Mouse (Mus musculus): ENCODE results near the gene Mgmt. TPM values are rescaled to one million over a fixed set of nuclear protein-coding genes. Genes with fewer than 3 reads are reported as not detected.

The Mgmt gene
- polyA plus RNA-seq, 1 experiment from 2014 or later, result 6.1 TPM

DNA sequence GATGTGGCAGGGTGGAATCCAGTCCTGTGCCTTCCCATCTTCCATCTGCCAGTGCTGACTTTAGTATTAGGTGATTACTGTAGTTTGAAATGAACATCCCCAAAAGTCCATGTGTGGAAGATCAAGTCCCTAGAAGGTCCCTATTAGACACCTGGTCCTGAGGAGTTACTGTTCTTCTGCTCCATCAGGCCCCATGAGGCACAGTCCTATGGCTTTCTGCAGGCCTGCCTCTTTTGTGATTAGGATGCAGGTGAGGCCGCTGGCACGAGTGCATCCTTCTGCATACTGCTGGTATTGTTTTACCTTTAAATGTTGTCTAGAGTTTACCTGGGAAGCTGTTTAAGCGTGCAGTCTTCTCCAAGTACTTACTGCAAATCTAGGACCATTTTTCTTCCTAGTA, 21.6 kb downstream of the Mgmt start:
- WGBS, result 83% methylated on average over 3 of the region's 3 CpGs
- no peak for ATAC-seq (ENCODE audit: insufficient number of reproducible peaks, low FRiP score, low TSS enrichment, low read depth)
- no peak overlapping the region for H3K4me2 ChIP-seq

DNA sequence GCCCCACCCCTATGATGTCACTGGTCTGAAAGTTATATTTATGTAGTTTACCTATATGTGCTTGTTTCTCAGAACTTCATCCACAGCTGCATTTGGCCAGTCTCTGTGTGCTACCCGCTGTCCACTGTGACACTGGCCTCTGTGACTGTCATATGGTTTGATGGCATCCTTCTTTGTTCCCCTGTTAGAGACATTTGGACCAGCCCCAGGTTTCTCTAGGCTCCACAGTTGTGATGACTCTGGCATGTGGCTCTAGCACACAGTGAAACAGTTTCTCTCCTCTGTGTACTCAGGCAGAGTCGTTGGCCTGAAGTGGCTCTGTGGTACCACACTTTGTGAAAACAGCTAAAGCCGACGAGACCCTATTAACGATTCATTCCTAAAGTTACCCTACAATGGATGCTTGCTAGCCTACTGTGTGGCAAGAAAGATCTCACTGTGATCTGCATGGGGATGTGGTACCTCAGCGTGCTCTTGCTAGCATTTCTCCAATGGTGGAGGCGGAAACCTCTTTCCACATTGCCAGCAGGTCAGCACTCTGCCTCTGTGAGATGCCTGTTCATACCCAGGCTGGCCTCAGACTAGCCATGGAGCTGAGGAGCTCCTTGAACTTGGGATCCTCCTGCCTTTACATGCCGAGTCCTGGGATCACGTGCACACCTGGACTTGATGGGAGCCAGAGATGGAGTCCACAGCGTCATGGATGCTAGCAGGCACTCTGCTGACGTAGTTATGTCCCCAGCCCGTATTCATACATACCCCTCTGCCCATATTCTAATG, 26.8 kb downstream of the Mgmt start:
- H3K27me3 ChIP-seq, result no peaks in the 10 kb centered on the region
- WGBS, result 81% methylated on average over 12 of the region's 12 CpGs

More for the DNA sequence above, 21.6 kb downstream of the Mgmt start:
- H3K27ac ChIP-seq, result no peak overlapping the region
- H3K4me1 ChIP-seq, result peaks cover 13% of the 10 kb centered on the region
- no peak overlapping the region for H3K9ac ChIP-seq
- H3K9me3 ChIP-seq, result no peaks in the 10 kb centered on the region
- no peaks in the 10 kb centered on the region for H3K27me3 ChIP-seq
- no peak overlapping the region for H3K4me3 ChIP-seq
- no peaks in the 10 kb centered on the region for H3K36me3 ChIP-seq

DNA sequence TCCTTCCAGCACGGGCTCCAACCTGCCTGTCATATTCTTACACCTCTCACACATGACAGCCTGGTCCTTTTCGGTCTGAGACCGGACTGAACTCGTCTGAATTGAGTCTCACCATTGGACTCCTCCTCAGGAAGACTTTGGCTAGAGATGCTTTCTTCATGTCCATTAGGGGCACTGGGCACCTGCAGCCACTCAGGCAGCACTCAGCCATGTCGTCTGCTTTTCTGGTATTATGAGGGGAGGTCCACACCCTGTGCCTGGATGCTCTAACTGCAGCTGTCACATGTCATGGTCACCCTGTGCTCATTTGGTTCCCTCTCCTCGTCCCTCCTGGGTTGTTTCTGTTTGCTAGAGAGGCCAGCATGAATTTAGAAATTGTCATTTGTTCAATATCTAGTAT, 27.8 kb downstream of the Mgmt start:
- no peak for ATAC-seq (ENCODE audit: insufficient number of reproducible peaks, low FRiP score, low TSS enrichment, low read depth)
- no peak overlapping the region for H3K4me2 ChIP-seq
- H3K27ac ChIP-seq, result 0 out of 2 replicates have a peak overlapping the region, but pooled peaks have one; percentile 33
- peaks cover 30% of the 10 kb centered on the region for H3K4me1 ChIP-seq
- no peak overlapping the region for H3K4me3 ChIP-seq
- no peak overlapping the region for H3K9ac ChIP-seq
- no peaks in the 10 kb centered on the region for H3K27me3 ChIP-seq
- no peaks in the 10 kb centered on the region for H3K36me3 ChIP-seq
- no peaks in the 10 kb centered on the region for H3K9me3 ChIP-seq
- 59% methylated on average over 6 of the region's 6 CpGs for WGBS

More for the DNA sequence above, 26.8 kb downstream of the Mgmt start:
- Histone ChIP-seq H3K36me3 (no peaks in the 10 kb centered on the region), H3K9ac (no peak overlapping the region), H3K4me1 (peaks cover 28% of the 10 kb centered on the region), H3K9me3 (no peaks in the 10 kb centered on the region), H3K4me2 (no peak overlapping the region), H3K4me3 (no peak overlapping the region), H3K27ac (peak overlapping the region; percentile 54)
- ATAC-seq (ENCODE audit: insufficient number of reproducible peaks, low FRiP score, low TSS enrichment, low read depth), result no peak

DNA sequence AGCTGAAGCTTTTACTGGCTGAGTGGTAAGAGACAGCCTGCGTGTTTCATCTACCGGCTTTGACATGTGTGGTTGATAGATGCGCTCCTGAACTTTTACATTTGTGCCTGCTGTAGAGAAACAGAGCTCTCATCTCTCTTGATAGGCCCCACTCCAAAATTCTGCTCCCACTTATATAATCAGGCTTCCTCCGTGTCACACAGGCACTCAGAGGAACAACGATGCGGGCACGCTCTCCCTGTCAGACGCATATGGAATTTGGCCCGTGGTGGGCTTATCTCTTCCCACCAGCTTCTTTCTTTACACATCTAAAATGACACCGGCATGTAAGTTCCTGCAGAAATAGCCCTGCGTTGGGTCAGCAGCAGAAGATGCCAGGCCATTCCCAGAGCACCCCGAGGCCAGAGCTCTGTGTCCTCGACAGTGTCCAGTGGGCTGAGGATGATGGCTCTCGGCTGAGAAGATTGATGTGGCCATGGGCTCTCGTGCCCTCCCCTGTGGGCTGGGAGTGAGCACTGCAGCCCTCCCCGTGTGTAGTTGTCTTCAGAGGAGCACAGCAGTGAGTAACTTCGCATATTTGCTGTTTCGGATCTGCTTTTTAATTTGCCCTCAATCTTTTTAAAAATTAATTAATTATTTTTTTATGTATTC, 30.3 kb downstream of the Mgmt start:
- no peak for ATAC-seq (ENCODE audit: insufficient number of reproducible peaks, low FRiP score, low TSS enrichment, low read depth)
- no peak overlapping the region for H3K4me3 ChIP-seq
- H3K9ac ChIP-seq, result no peak overlapping the region

DNA sequence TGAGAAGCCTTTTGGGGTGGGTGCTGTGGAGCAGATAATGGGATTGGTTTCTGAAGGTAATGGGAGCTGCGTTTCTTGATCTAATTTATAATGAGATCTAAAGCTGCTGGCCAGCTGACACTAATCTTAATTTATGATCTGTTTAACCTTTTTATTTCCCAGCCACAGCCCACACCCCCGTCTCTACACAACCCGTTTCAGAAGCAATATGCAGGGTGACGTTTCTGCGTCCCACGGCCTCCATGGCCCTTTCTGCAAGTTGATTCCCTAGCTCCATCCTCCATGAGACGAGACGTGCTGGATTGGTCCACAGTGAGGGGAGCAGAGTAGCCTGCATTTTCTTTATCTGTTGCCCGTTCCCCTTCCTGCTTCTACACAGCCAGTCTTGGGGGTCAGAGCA, 31.8 kb downstream of the Mgmt start:
- Histone ChIP-seq H3K4me2 (no peak overlapping the region), H3K36me3 (no peaks in the 10 kb centered on the region), H3K9ac (no peak overlapping the region), H3K9me3 (no peaks in the 10 kb centered on the region), H3K27ac (no peak overlapping the region), H3K4me1 (peaks cover 26% of the 10 kb centered on the region), H3K4me3 (no peak overlapping the region), H3K27me3 (no peaks in the 10 kb centered on the region)
- no peak for ATAC-seq (ENCODE audit: insufficient number of reproducible peaks, low FRiP score, low TSS enrichment, low read depth)
- WGBS, result 43% methylated on average over 9 of the region's 9 CpGs

More for the DNA sequence above, 30.3 kb downstream of the Mgmt start:
- WGBS, result 63% methylated on average over 18 of the region's 18 CpGs
- Histone ChIP-seq H3K4me2 (no peak overlapping the region), H3K9me3 (no peaks in the 10 kb centered on the region), H3K27ac (no peak overlapping the region), H3K36me3 (no peaks in the 10 kb centered on the region), H3K27me3 (no peaks in the 10 kb centered on the region), H3K4me1 (peaks cover 30% of the 10 kb centered on the region)

DNA sequence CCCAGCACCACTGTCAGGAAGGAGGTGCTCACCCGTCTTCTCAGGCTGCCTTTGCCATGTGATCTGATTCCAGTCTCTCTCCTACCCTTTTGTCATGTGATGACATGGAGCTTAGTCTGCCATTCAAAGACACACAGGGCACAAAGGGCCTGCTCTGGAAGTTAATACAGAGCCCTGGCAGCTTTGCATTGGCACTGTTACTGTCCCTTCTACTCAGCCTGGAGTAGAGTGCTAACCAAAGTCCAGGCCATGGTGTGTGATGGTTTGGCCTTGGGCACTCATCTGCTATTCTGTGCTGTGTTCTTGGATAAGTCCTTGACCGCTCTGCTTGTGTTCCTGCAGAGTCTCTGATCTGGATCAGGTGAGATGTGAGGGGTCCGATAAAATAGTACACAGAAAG, 36.0 kb downstream of the Mgmt start:
- Histone ChIP-seq H3K9me3 (no peaks in the 10 kb centered on the region), H3K27ac (no peak overlapping the region), H3K9ac (no peak overlapping the region), H3K4me3 (no peak overlapping the region), H3K4me1 (peaks cover 8% of the 10 kb centered on the region), H3K27me3 (no peaks in the 10 kb centered on the region), H3K36me3 (no peaks in the 10 kb centered on the region), H3K4me2 (no peak overlapping the region)
- ATAC-seq (ENCODE audit: insufficient number of reproducible peaks, low FRiP score, low TSS enrichment, low read depth), result no peak
- WGBS, result 79% methylated on average over 3 of the region's 3 CpGs

DNA sequence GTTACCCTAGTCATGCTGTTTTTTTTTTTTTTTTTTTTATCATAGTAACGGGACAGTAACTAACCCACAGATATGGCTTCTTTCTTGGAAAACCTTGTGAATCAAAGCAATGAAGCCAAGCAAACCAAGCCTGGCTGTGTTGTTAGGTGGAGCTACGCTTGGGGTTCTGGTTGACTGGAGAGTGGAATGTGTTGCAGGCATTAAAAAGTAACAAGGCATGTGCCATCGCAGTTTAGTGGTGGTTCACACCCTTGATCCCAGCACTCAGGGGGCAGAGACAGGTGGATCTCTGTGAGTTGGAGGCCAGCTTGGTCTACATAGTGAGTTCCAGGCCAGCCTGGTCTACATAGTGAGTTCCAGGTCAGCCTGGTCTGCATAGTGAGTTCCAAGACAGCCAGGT, 39.0 kb downstream of the Mgmt start:
- H3K4me2 ChIP-seq, result no peak overlapping the region
- H3K27ac ChIP-seq, result no peak overlapping the region
- no peak for ATAC-seq (ENCODE audit: insufficient number of reproducible peaks, low FRiP score, low TSS enrichment, low read depth)
- H3K4me1 ChIP-seq, result no peaks in the 10 kb centered on the region
- H3K27me3 ChIP-seq, result no peaks in the 10 kb centered on the region
- no peak overlapping the region for H3K4me3 ChIP-seq
- 83% methylated on average over 3 of the region's 3 CpGs for WGBS
- no peak overlapping the region for H3K9ac ChIP-seq
- no peaks in the 10 kb centered on the region for H3K36me3 ChIP-seq
- no peaks in the 10 kb centered on the region for H3K9me3 ChIP-seq

DNA sequence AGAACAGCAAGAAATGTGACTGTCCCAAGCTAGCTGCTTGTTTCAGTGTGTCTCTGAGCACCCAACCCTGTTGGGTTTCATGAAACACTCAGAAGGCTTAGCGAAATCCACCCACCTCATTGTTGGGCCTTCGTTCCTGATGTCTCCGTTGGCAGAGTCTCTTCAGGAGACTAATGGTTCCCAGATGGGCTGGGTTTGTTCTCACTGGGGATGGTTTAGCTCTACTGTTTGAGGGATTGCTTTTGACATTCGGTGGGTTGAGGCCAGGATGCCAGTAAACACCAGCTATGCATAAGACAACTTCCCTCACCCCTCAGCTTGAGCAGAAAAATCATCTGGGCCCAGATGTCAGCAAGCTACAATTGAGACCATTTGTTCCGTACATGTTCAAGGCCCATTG, 39.9 kb downstream of the Mgmt start:
- no peaks in the 10 kb centered on the region for H3K27me3 ChIP-seq
- no peak overlapping the region for H3K4me2 ChIP-seq
- H3K4me1 ChIP-seq, result no peaks in the 10 kb centered on the region
- 57% methylated on average over 5 of the region's 5 CpGs for WGBS
- H3K9me3 ChIP-seq, result no peaks in the 10 kb centered on the region
- H3K4me3 ChIP-seq, result no peak overlapping the region
- no peak overlapping the region for H3K27ac ChIP-seq
- no peaks in the 10 kb centered on the region for H3K36me3 ChIP-seq
- H3K9ac ChIP-seq, result no peak overlapping the region
- ATAC-seq (ENCODE audit: insufficient number of reproducible peaks, low FRiP score, low TSS enrichment, low read depth), result no peak

DNA sequence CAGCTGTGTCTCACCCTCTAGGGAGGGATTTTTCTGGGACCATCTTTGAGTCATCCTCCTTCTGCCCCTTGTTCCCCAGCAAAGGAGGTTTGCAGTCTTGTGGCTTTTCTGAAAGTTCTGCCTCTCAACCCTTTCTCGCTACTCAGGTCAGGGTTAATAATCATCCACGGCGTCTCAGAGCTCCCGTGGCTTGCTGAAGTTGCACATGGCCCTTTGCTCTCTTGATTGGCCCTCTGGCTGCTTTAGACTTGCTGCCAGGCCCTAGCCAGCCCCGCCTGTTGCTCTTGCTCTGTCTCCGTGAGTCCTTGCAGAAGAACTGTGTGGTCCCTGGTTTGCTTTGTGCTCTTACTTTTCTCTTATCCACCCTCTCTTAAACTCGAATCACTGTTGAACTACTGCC, 40.4 kb downstream of the Mgmt start:
- no peak overlapping the region for H3K9ac ChIP-seq
- ATAC-seq (ENCODE audit: insufficient number of reproducible peaks, low FRiP score, low TSS enrichment, low read depth), result no peak
- H3K4me2 ChIP-seq, result no peak overlapping the region
- H3K4me3 ChIP-seq, result no peak overlapping the region
- no peak overlapping the region for H3K27ac ChIP-seq
- no peaks in the 10 kb centered on the region for H3K4me1 ChIP-seq
- no peaks in the 10 kb centered on the region for H3K9me3 ChIP-seq
- H3K36me3 ChIP-seq, result no peaks in the 10 kb centered on the region
- H3K27me3 ChIP-seq, result no peaks in the 10 kb centered on the region
- 71% methylated on average over 7 of the region's 7 CpGs for WGBS

DNA sequence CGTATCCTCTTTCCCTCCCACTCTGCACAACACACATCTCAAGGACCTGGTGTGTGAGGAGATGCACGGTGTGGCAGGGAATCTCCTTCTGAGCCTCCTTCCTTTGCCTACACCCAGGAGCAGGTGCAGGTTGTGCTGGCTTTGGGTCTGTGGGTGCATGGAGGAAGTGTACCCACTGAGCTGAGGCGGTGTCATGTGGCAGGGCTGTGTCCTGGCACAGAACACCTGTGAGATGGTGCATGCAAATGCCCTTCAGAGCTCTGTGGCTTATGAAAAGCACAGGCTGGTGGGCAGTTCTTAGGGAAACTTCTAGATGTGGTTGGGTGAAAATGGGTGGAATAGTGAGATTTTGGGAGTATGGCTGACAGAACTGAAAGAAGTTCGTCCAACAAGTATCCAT, 44.0 kb downstream of the Mgmt start:
- no peak overlapping the region for H3K4me2 ChIP-seq
- H3K9me3 ChIP-seq, result no peaks in the 10 kb centered on the region
- H3K9ac ChIP-seq, result no peak overlapping the region
- WGBS, result 86% methylated on average over 4 of the region's 4 CpGs
- H3K4me1 ChIP-seq, result no peaks in the 10 kb centered on the region
- H3K36me3 ChIP-seq, result no peaks in the 10 kb centered on the region
- no peak for ATAC-seq (ENCODE audit: insufficient number of reproducible peaks, low FRiP score, low TSS enrichment, low read depth)
- no peak overlapping the region for H3K27ac ChIP-seq
- no peaks in the 10 kb centered on the region for H3K27me3 ChIP-seq
- H3K4me3 ChIP-seq, result no peak overlapping the region

DNA sequence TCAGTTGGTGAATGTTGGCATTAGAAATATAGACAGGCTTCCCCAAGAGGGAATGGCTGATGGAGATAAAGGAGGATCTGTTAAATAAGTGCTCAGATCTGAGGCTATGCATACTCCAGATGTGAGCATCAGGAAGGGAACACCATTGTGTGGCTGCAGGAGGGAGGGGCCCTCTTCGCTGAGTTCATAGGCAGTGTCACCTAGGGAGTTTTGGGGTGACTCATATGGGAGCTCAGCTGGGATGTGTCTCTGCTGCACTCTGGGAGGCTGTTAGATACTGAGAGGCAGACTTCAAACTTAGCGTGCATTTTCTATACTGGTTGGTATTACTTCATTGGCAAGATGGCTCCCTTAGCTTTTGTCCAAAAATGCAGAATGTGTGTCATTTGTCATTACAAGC, 48.0 kb downstream of the Mgmt start:
- 0 out of 2 replicates have a peak, but pooled peaks cover 4% of the 10 kb centered on the region for H3K4me1 ChIP-seq
- no peaks in the 10 kb centered on the region for H3K27me3 ChIP-seq
- H3K9me3 ChIP-seq, result no peaks in the 10 kb centered on the region
- 79% methylated on average over 2 of the region's 2 CpGs for WGBS
- H3K4me3 ChIP-seq, result no peak overlapping the region
- H3K36me3 ChIP-seq, result no peaks in the 10 kb centered on the region
- H3K9ac ChIP-seq, result no peak overlapping the region
- H3K27ac ChIP-seq, result no peak overlapping the region
- no peak overlapping the region for H3K4me2 ChIP-seq
- no peak for ATAC-seq (ENCODE audit: insufficient number of reproducible peaks, low FRiP score, low TSS enrichment, low read depth)

DNA sequence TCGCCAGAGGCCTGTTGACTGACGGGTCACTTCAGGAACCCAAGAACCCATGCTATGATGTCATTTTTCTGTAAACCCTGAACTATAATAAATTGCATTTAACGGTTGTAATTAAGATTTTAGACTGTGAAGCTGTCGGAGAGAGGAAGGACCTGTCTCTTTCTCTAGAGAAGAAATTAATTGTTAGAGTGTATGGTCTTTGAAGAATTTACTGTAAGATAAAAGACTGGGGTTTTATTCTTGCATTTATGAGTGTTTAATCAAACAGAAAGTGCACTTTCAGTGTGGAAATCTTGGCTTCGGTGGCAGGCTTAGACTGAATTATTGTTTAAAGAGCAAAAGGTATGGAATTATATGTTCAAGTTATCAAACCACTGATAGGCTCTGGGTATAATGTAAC, 49.5 kb downstream of the Mgmt start:
- Histone ChIP-seq H3K9me3 (no peaks in the 10 kb centered on the region), H3K4me2 (no peak overlapping the region), H3K9ac (no peak overlapping the region), H3K4me3 (no peak overlapping the region), H3K4me1 (peaks cover 10% of the 10 kb centered on the region), H3K27me3 (no peaks in the 10 kb centered on the region), H3K36me3 (no peaks in the 10 kb centered on the region), H3K27ac (no peak overlapping the region)
- ATAC-seq (ENCODE audit: insufficient number of reproducible peaks, low FRiP score, low TSS enrichment, low read depth), result no peak
- 59% methylated on average over 5 of the region's 5 CpGs for WGBS

All from limb, embryonic 15.5 days (tissue).